Mouse (Mus musculus) lung, embryonic 16.5 days (tissue): Measurements from ENCODE around the gene Supt7l. TPM values are rescaled to one million over a fixed set of nuclear protein-coding genes. Genes with fewer than 3 reads are reported as not detected.
A peak's percentile ranks its signal among the peaks of the same experiment; 100 is the strongest.

Source experiments
- ATAC-seq: fragments of 200-750 bp; cut with Nextera tagmentation; 2 replicates; pipeline ENCODE4 v1.8.0; 2017; ENCODE audit warnings: low read depth, mild to moderate bottlenecking, moderate library complexity
- H3K27ac ChIP-seq: fragments of 300-500 bp; sonication (generic); 2 replicates; pipeline ENCODE4 v1.5.1; 2014; ENCODE audit warnings: mild to moderate bottlenecking, control low read depth, low read length
- H3K27me3 ChIP-seq: fragments of 300-500 bp; sonication (generic); 2 replicates; pipeline ENCODE4 v1.6.1; 2014; ENCODE audit warnings: low read depth, low read length, mixed read lengths; ENCODE audit not compliant: control insufficient read depth, insufficient read depth
- H3K36me3 ChIP-seq: fragments of 300-500 bp; sonication (generic); 2 replicates; pipeline ENCODE4 v1.6.1; 2014; ENCODE audit warnings: low read length; ENCODE audit not compliant: control insufficient read depth, insufficient read depth
- H3K4me1 ChIP-seq: fragments of 300-500 bp; sonication (generic); replicated peaks from 2 replicates; pipeline ENCODE4 v1.6.1; 2014; ENCODE audit warnings: low read length, mixed read lengths; ENCODE audit not compliant: control insufficient read depth, insufficient read depth
- H3K4me2 ChIP-seq: fragments of 300-500 bp; sonication (generic); 2 replicates; pipeline ENCODE4 v1.6.1; 2014; ENCODE audit warnings: low read depth, low read length, control low read depth
- H3K4me3 ChIP-seq: fragments of 300-500 bp; sonication (generic); 2 replicates; pipeline ENCODE4 v1.5.1; 2014; ENCODE audit warnings: mild to moderate bottlenecking, low read length, control low read depth
- H3K9ac ChIP-seq: fragments of 300-500 bp; sonication (generic); 2 replicates; pipeline ENCODE4 v1.6.1; 2014; ENCODE audit warnings: low read length, control low read depth
- H3K9me3 ChIP-seq: fragments of 300-500 bp; sonication (generic); 2 replicates; pipeline ENCODE4 v1.6.1; 2016; ENCODE audit warnings: low read length; ENCODE audit not compliant: control insufficient read depth
- WGBS: fragments of 180-500 bp; shearing (Covaris S2); extraction: QIAGEN DNeasy Blood & Tissue Kit; methylation state at CpG from one replicate; pipeline ENCODE4 v1.1.7; 2014; 5-methylcytosine and 5-hydroxymethylcytosine counted together
- polyA plus RNA-seq: library from polyadenylated mRNA; unstranded; fragments of >200 nt; fragmentation: Nextera tagmentation; extraction: Ambion mirVana; gene quantifications from 2 replicates; pipeline ENCODE4 v1.2.1, GENCODE M21; 2015

Supt7l gene
- polyA plus RNA-seq, 1 experiment from 2014 or later, result 22.1 TPM

GRCm38 (mm10) chr5:31563496-31563895 lies 35.9 kb upstream of the Supt7l start:
- Histone ChIP-seq H3K9ac (peak overlapping the region; percentile 43; the same call in 1 of the 2 replicates), H3K36me3 (peaks cover 3% of the 10 kb centered on the region; the same call in 1 of the 2 replicates), H3K27me3 (no peaks in the 10 kb centered on the region), H3K4me3 (no peak overlapping the region), H3K4me2 (no peak overlapping the region), H3K27ac (peak overlapping the region; percentile 42; the same call in 1 of the 2 replicates), H3K4me1 (peaks cover 9% of the 10 kb centered on the region), H3K9me3 (no peaks in the 10 kb centered on the region)
- WGBS, result 6% methylated on average over 6 of the region's 6 CpGs
- ATAC-seq, result peak; percentile 24; the same call in 1 of the 2 replicates

GRCm38 (mm10) chr5:31562036-31562666 lies 34.5 kb upstream of the Supt7l start:
- WGBS, result 53% methylated on average over 7 of the region's 7 CpGs
- ATAC-seq, result peak; percentile 75
- H3K4me1 ChIP-seq, result peaks cover 5% of the 10 kb centered on the region
- no peaks in the 10 kb centered on the region for H3K9me3 ChIP-seq
- no peak overlapping the region for H3K4me2 ChIP-seq
- H3K9ac ChIP-seq, result 0 out of 2 replicates have a peak overlapping the region, but pooled peaks have one; percentile 8
- H3K4me3 ChIP-seq, result no peak overlapping the region
- H3K27me3 ChIP-seq, result no peaks in the 10 kb centered on the region
- peaks cover 6% of the 10 kb centered on the region; the same call in 1 of the 2 replicates for H3K36me3 ChIP-seq
- H3K27ac ChIP-seq, result peak overlapping the region; percentile 56

GRCm38 (mm10) chr5:31560352-31560751 lies 32.7 kb upstream of the Supt7l start:
- Histone ChIP-seq H3K27ac (no peak overlapping the region), H3K27me3 (no peaks in the 10 kb centered on the region), H3K4me3 (no peak overlapping the region), H3K9ac (no peak overlapping the region), H3K9me3 (no peaks in the 10 kb centered on the region), H3K4me1 (peaks cover 5% of the 10 kb centered on the region), H3K36me3 (peaks cover 11% of the 10 kb centered on the region), H3K4me2 (no peak overlapping the region)
- ATAC-seq, result no peak
- 93% methylated on average over 2 of the region's 2 CpGs for WGBS

GRCm38 (mm10) chr5:31559401-31559800 lies 31.8 kb upstream of the Supt7l start:
- ATAC-seq, result no peak
- Histone ChIP-seq H3K4me3 (no peak overlapping the region), H3K27me3 (no peaks in the 10 kb centered on the region), H3K4me2 (no peak overlapping the region), H3K9ac (no peak overlapping the region), H3K9me3 (no peaks in the 10 kb centered on the region), H3K4me1 (peaks cover 5% of the 10 kb centered on the region), H3K27ac (no peak overlapping the region), H3K36me3 (peaks cover 18% of the 10 kb centered on the region)
- 53% methylated on average over 1 of the region's 1 CpGs for WGBS

GRCm38 (mm10) chr5:31535228-31535627 lies 7.6 kb upstream of the Supt7l start:
- no peak overlapping the region for H3K27ac ChIP-seq
- no peaks in the 10 kb centered on the region for H3K4me1 ChIP-seq
- H3K9me3 ChIP-seq, result no peaks in the 10 kb centered on the region
- no peak for ATAC-seq
- H3K36me3 ChIP-seq, result peaks cover 48% of the 10 kb centered on the region
- H3K4me2 ChIP-seq, result no peak overlapping the region
- H3K9ac ChIP-seq, result no peak overlapping the region
- H3K4me3 ChIP-seq, result no peak overlapping the region
- WGBS, result 83% methylated on average over 2 of the region's 2 CpGs
- H3K27me3 ChIP-seq, result no peaks in the 10 kb centered on the region

GRCm38 (mm10) chr5:31528560-31528959 lies 953 bp upstream of the Supt7l start:
- Histone ChIP-seq H3K27ac (no peak overlapping the region), H3K4me2 (no peak overlapping the region), H3K9me3 (no peaks in the 10 kb centered on the region), H3K4me3 (no peak overlapping the region), H3K9ac (no peak overlapping the region), H3K27me3 (no peaks in the 10 kb centered on the region), H3K36me3 (peaks cover 28% of the 10 kb centered on the region), H3K4me1 (peaks cover 16% of the 10 kb centered on the region)
- ATAC-seq, result no peak
- WGBS, result 37% methylated on average over 2 of the region's 2 CpGs

GRCm38 (mm10) chr5:31527117-31527680 lies 408 bp downstream of the Supt7l start:
- Histone ChIP-seq H3K27me3 (no peaks in the 10 kb centered on the region), H3K9me3 (no peaks in the 10 kb centered on the region), H3K27ac (peak overlapping the region; percentile 42), H3K36me3 (peaks cover 21% of the 10 kb centered on the region), H3K4me2 (peak overlapping the region; percentile 89), H3K4me1 (peaks cover 16% of the 10 kb centered on the region), H3K4me3 (peak overlapping the region; percentile 98), H3K9ac (peak overlapping the region; percentile 90)
- whole genome bisulfite sequencing, result 2% methylated on average over 40 of the region's 40 CpGs
- no peak; the same call in 1 of the 2 replicates for ATAC-seq

GRCm38 (mm10) chr5:31526354-31527116 lies 1.1 kb downstream of the Supt7l start, which contains the start of gene Slc4a1ap:
TSS of gene Slc4a1ap (plus strand) at chr5:31526995.
- Histone ChIP-seq H3K36me3 (peaks cover 15% of the 10 kb centered on the region), H3K4me1 (peaks cover 16% of the 10 kb centered on the region), H3K9ac (peak within 1 kb of the TSS; percentile 90), H3K4me2 (peak within 1 kb of the TSS; percentile 89), H3K27me3 (no peaks in the 10 kb centered on the region), H3K4me3 (peak within 1 kb of the TSS; percentile 98), H3K27ac (peak within 1 kb of the TSS; percentile 42), H3K9me3 (no peaks in the 10 kb centered on the region)
- peak; percentile 89 for ATAC-seq
- under 1% methylated on average over 28 of the region's 28 CpGs for WGBS

- H3K4me3 ChIP-seq, result no peak overlapping the region
- H3K36me3 ChIP-seq, result peaks cover 24% of the 10 kb centered on the region
- H3K9ac ChIP-seq, result no peak overlapping the region
- 79% methylated on average over 6 of the region's 6 CpGs for WGBS
- H3K4me2 ChIP-seq, result no peak overlapping the region
- ATAC-seq, result no peak
- no peak overlapping the region for H3K27ac ChIP-seq
- H3K27me3 ChIP-seq, result no peaks in the 10 kb centered on the region
- H3K4me1 ChIP-seq, result peaks cover 2% of the 10 kb centered on the region; the same call in 1 of the 2 replicates
- H3K9me3 ChIP-seq, result no peaks in the 10 kb centered on the region
Observed at GRCm38 (mm10) chr5:31520556-31520955, 7.1 kb downstream of the Supt7l start.
